Mouse (Mus musculus) spleen, adult 2 months (tissue): ENCODE measurements around the gene Atg13.

Experiments
- CTCF ChIP-seq: fragments of 200-500 bp; IDR thresholded peaks from 2 replicates; pipeline ENCODE4 v1.5.1; 2011; ENCODE audit warnings: mild to moderate bottlenecking, inconsistent platforms; ENCODE audit not compliant: insufficient read depth, insufficient read length, insufficient replicate concordance; ENCODE audit errors: extremely low read depth
- POLR2A ChIP-seq: fragments of 200-500 bp; IDR thresholded peaks from 2 replicates; pipeline ENCODE4 v1.6.1; 2011; ENCODE audit warnings: low read depth, low read length, inconsistent platforms

GRCm38 (mm10) chr2:91645811-91646210, 64.6 kb downstream of the Atg13 start:
- TF ChIP-seq CTCF (no peak), POLR2A (no peak)
